Mouse (Mus musculus): ENCODE data around the gene Abr. TPM values are rescaled to one million over a fixed set of nuclear protein-coding genes. Genes with fewer than 3 reads are reported as not detected.

Gene Abr
- total RNA-seq, 2 experiments from 2014 or later = 299 to 308 TPM

GRCm38 (mm10) chr11:76419179-76419578, 202.9 kb downstream of the Abr start:
- DNase-seq (ENCODE audit: low spot score in 2 of 2) = no peak

GRCm38 (mm10) chr11:76418423-76418822, 203.7 kb downstream of the Abr start:
- peak; percentile 54 to 59 for DNase-seq (ENCODE audit: low spot score in 2 of 2)

DNA sequence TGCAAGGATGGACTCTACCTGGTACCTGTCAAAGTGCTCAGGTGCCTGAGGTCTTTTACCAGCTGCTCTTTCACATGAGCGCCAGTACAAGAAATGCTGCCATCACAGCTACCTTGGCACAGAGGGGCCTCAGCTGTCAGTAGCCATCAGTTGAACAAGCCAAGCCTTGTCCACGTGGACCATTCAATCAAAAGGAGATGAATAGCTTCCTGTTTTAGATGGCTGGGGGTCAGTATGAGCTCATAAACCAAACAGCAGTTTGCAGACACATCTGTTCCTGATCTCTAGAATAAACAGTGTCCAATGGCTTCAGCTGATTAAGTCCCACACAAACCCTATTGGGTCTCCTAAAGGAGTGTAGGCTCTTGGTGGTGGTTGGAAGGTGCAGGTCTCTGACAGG, 206.1 kb downstream of the Abr start:
- no peak for DNase-seq (ENCODE audit: low spot score in 2 of 2)

DNA sequence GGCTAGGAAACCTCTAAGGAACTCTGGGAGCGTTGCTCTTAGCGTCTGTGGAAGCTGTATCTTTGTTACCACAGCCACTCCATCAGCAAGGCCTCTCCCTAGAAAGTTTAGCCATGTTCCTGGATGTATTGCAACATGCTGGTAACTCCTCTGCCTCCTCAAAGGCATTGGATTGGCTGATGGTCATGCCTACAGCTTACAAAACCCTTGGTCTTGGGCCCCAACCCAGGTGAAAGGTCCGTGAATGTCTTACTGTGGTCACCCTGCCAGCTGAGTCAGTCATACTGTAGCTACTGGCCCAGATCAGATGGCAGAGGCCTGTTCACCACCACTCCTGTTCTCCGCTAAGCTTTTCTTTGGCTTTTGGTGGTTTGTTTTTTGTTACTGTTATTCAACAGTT, 207.1 kb downstream of the Abr start:
- DNase-seq (ENCODE audit: low spot score in 2 of 2) = no peak

GRCm38 (mm10) chr11:76413202-76413601, 208.9 kb downstream of the Abr start:
- no peak for DNase-seq (ENCODE audit: low spot score in 2 of 2)

GRCm38 (mm10) chr11:76410826-76411225, 211.3 kb downstream of the Abr start:
- peak; percentile 76 to 77 for DNase-seq (ENCODE audit: low spot score in 2 of 2)

- peak; percentile 98 to 99 for DNase-seq (ENCODE audit: low spot score in 2 of 2)
Observed at GRCm38 (mm10) chr11:76406702-76407583, 215.2 kb downstream of the Abr start, which contains the start of gene Timm22. Gene Timm22, plus strand, starts transcription at chr11:76406952.

DNA sequence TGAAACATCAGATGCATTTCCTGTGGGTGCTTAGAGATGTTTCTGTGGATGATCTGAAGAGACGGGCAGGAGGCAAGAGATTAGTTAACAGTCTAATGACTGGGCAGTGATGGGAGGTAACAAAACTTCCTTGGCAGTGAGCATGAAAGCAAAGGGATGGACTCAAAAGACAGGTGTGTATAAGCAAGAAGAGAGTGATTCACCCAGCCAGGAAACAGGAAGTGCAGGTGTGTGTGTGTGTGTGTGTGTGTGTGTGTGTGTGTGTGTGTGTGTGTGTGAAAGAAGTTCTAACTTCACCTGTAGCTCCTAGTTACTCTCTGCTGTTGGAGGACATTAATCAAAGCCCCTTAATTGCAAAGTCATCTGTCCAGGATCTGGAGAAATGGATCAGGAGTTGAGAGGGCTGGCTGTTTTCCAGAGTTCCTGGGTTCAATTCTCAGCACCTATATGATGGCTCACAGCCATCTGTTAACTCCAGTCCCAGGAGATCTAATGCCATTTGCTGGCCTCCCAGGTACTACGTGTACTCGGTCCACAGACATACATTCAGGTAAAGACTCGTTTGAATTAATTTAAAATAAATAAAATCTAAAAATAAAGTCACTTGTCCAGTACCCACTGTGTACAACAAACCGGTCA, 216.4 kb downstream of the Abr start:
- no peak for DNase-seq (ENCODE audit: low spot score in 2 of 2)

GRCm38 (mm10) chr11:76405113-76405512, 217.0 kb downstream of the Abr start:
- no peak for DNase-seq (ENCODE audit: low spot score in 2 of 2)

DNA sequence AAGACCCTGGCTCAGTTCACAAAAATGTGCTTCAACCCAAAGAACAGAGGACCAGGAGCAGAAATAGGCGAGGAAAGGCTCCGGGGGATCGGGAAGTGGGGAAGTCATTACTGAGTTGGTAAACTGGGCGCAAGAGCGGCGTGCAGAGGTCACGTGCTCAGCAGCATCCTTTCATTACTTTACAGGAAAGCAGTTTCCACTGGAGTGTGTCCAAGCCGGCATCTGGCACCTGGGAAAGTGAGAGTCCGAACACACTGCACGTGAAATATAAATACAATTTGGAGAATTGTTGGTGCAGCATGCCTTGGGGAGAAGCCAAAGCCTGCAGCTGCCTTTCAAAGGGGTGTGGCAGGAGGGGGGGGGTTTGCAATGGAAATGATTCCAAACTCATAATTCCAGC, 220.7 kb downstream of the Abr start:
- no peak for DNase-seq (ENCODE audit: low spot score in 2 of 2)

GRCm38 (mm10) chr11:76399587-76400330, 222.4 kb downstream of the Abr start:
- no peak for DNase-seq (ENCODE audit: low spot score in 2 of 2)

DNA sequence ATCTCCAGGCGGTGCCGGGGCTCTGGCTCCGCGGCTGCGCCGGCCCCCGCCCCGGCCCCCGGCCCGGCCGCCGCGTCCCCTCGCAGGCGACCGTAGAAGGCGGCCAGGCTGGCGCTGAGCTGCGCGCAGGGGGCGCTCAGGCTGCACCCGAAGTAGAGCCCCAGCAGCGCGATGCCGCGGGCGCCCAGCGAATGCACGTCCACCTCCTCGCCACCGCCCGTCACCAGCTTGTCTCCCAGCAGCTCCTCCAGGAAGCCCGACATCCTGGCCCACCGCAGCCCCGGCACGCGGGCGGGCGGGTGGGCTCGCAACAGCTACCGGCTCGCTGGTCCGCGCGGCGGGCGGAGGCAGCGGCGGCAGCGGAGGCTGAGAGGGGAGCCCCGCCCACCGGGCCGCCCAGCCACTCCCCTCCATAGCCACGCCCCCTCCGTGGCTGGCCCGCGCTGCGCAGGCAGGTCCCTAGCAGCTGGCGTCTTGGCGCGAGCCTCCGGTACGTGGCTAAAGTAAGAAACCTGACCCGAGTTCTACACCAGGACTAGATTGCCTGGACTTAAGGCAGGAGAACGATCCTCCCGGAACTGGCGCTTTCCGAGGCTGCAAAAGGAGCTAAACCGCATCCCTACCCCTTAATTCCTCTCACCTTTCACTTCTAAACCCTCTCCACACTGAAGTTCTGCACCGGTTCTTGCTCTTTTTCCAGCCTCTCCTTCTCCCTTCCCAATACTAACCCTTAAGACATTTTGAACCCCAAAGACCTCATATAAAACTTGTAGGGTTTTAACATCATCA, 223.1 kb downstream of the Abr start, which contains the start of gene Nxn:
Gene Nxn, minus strand, starts transcription at position 343 of the 789 bp plus-strand sequence.
- DNase-seq (ENCODE audit: low spot score in 2 of 2) = peak; percentile 84 to 89

GRCm38 (mm10) chr11:76398312-76398797, 223.8 kb downstream of the Abr start:
- no peak for DNase-seq (ENCODE audit: low spot score in 2 of 2)

GRCm38 (mm10) chr11:76397650-76398311, 224.3 kb downstream of the Abr start:
- no peak for DNase-seq (ENCODE audit: low spot score in 2 of 2)

DNA sequence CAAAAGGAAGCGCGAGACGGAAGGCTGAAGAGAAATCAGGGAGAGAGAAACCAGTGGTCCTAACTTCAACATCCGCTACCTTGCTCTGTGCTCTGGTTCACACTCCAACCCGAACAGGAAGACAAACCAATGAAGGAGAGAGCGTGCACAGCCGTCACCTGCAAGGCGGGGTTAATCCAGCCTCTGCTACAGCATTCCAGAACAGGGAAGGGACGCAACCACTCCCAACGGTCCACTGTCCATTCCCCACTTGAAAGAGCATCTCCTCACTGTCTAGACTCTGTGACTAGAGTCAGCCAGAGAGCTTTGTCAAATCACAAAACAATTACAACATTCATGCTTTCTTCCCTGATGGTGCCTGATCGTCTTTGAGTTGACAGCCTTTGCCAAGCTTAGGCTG, 229.1 kb downstream of the Abr start:
- no peak for DNase-seq (ENCODE audit: low spot score in 2 of 2)

DNA sequence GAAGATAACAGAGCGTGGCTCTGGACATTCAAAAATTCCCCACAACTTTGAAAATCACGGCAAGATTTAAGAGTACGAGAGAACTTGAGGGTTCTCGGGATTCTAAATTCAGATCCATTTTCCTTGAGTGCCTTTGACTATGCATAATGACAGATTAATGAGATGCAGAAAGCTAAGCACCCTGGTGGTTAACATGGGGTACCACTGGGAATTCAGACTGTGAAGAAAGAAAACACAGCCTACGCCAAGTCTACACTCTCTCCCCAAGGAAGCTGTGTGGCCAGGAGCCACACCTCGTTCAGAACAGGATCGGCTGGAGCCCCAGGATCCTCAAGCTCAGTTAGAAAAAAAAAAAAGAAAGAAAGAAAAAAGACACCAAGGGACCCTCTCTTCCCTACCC, 229.6 kb downstream of the Abr start:
- DNase-seq (ENCODE audit: low spot score in 2 of 2) = no peak

DNA sequence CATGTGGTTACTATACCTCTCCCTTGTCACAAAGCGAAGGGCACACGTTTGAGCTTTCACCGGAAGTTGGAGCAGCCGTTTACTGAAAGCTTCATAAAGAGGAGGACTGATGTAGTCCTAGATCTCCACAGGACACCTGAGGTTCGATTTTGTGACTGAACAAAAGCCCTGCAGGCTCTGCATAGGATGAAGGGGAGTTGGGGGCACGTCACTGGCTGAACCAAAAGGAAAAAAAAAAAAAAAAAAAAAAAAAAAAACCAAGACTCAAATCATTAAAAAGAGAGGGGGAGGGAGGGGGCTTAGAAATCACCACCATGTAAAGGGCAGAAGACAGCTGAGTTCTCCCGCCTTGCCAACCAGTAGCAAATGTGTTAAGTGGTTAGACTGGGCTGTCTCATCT, 233.4 kb downstream of the Abr start:
- DNase-seq (ENCODE audit: low spot score in 2 of 2) = no peak

- DNase-seq (ENCODE audit: low spot score in 2 of 2) = no peak
Observed at GRCm38 (mm10) chr11:76387097-76387496, 235.0 kb downstream of the Abr start.

GRCm38 (mm10) chr11:76385746-76386145, 236.4 kb downstream of the Abr start:
- no peak for DNase-seq (ENCODE audit: low spot score in 2 of 2)

DNA sequence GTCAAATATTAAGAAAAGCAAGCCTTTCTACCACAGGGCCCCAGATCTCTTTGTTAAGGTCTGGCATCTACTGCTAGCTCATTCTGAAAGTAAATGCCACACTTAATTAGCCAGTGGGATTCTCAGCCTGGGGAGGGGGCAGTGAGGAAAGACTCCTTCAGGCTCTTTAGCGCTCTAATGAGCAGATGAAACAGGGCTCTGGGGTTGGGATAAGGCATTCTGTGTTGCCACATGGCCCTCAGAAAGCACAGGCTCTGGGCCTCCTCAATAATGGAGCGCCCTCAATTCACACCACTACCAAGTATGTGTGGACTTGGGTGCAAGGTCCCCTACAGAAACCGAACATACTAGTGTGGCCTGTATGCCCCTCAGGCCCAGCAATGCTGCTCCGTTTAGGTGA, 237.1 kb downstream of the Abr start:
- DNase-seq (ENCODE audit: low spot score in 2 of 2) = no peak
